Mouse (Mus musculus): ENCODE results near the gene Abcg2.
"Not testable (repeated sequence)": the region's sequence is repeated elsewhere in the genome, so short reads cannot be mapped to it uniquely, and the experiment has no call there.

GRCm38 (mm10) chr6:58544971-58545370 is 39.4 kb upstream of the Abcg2 start:
- TF ChIP-seq CTCF (IDR thresholded peaks at IDR 0.05; ENCODE audit: low read depth, low read length); POLR2A (IDR thresholded peaks at IDR 0.05; ENCODE audit: borderline replicate concordance, low read depth, low read length): not testable (repeated sequence)

All from bone marrow macrophage, adult 2 months (primary cell).